Mouse (Mus musculus) mouse trophoblast stem cell (cell line): ENCODE results near the gene Ostm1.

Source experiments
- in situ Hi-C, 2 experiments: fragments of 300-500 bp; cut with MseI, MboI; formaldehyde crosslinking; loops; 2 replicates in 1 of 2; 3 replicates in 1 of 2; pipeline ENCODE4 v1.15.1; 2025

The Ostm1 gene

GRCm38 (mm10) chr10:42583902-42584435 lies 347 bp downstream of the Ostm1 start:
- in situ Hi-C loops, result no loop called here

GRCm38 (mm10) chr10:42584436-42584983 lies 888 bp downstream of the Ostm1 start:
- in situ Hi-C loops, result no loop called here

- in situ Hi-C loops, result no loop called here
Measured at GRCm38 (mm10) chr10:42585156-42585555, 1.5 kb downstream of the Ostm1 start.

GRCm38 (mm10) chr10:42585596-42586305 lies 2.1 kb downstream of the Ostm1 start:
- in situ Hi-C loops, result no loop called here

GRCm38 (mm10) chr10:42587961-42588750 lies 4.5 kb downstream of the Ostm1 start:
- in situ Hi-C loops, result no loop called here

GRCm38 (mm10) chr10:42589505-42589904 lies 5.9 kb downstream of the Ostm1 start:
- in situ Hi-C loops, result no loop called here

GRCm38 (mm10) chr10:42590261-42591184 lies 6.9 kb downstream of the Ostm1 start:
- in situ Hi-C loops, result no loop called here

- in situ Hi-C loops, result no loop called here
Measured at GRCm38 (mm10) chr10:42591185-42591992, 7.8 kb downstream of the Ostm1 start.

- in situ Hi-C loops, result no loop called here
Measured at GRCm38 (mm10) chr10:42591993-42592686, 8.5 kb downstream of the Ostm1 start.

- in situ Hi-C loops, result no loop called here
Measured at GRCm38 (mm10) chr10:42593201-42593600, 9.6 kb downstream of the Ostm1 start.

- in situ Hi-C loops, result no loop called here
Measured at GRCm38 (mm10) chr10:42598615-42599014, 15.0 kb downstream of the Ostm1 start.

GRCm38 (mm10) chr10:42601556-42601955 lies 17.9 kb downstream of the Ostm1 start:
- in situ Hi-C loops, result no loop called here

- in situ Hi-C loops, result no loop called here
Measured at GRCm38 (mm10) chr10:42604874-42605273, 21.3 kb downstream of the Ostm1 start.

- in situ Hi-C loops, result no loop called here
Measured at GRCm38 (mm10) chr10:42606757-42607156, 23.1 kb downstream of the Ostm1 start.

- in situ Hi-C loops, result no loop called here
Measured at GRCm38 (mm10) chr10:42613075-42613474, 29.5 kb downstream of the Ostm1 start.

GRCm38 (mm10) chr10:42613639-42614381 lies 30.2 kb downstream of the Ostm1 start:
- in situ Hi-C loops, result no loop called here

GRCm38 (mm10) chr10:42614766-42615165 lies 31.1 kb downstream of the Ostm1 start:
- in situ Hi-C loops, result no loop called here

GRCm38 (mm10) chr10:42618291-42618690 lies 34.7 kb downstream of the Ostm1 start:
- in situ Hi-C loops, result no loop called here

- in situ Hi-C loops, result no loop called here
Measured at GRCm38 (mm10) chr10:42625907-42626306, 42.3 kb downstream of the Ostm1 start.
